Mouse (Mus musculus): ENCODE measurements around the gene Rassf1. TPM values are rescaled to one million over a fixed set of nuclear protein-coding genes. Genes with fewer than 3 reads are reported as not detected.

The Rassf1 gene
- 32.9 and 34.1 TPM in 2 replicates for polyA plus RNA-seq (2015; fragmentation: Nextera tagmentation; extraction: Ambion mirVana)

GRCm38 (mm10) chr9:107551117-107551889 is at the start of gene Rassf1:
TSS of gene Rassf1 (plus strand) at chr9:107551555.

GRCm38 (mm10) chr9:107533791-107534407 is 17.5 kb upstream of the Rassf1 start, which contains the start of gene Tmem115:
TSS of gene Tmem115 (plus strand) at chr9:107533945.

GRCm38 (mm10) chr9:107541474-107542351 is 9.6 kb upstream of the Rassf1 start, which contains the start of the genes Cyb561d2 and Nprl2:
TSS of gene Cyb561d2 (minus strand) at chr9:107542193.
TSS of gene Nprl2 (plus strand) at chr9:107542226.

GRCm38 (mm10) chr9:107547026-107547425 is 4.3 kb upstream of the Rassf1 start, which contains the start of gene Zmynd10:
TSS of gene Zmynd10 (plus strand) at chr9:107547298.

GRCm38 (mm10) chr9:107563029-107563581 is 11.8 kb downstream of the Rassf1 start, which contains the start of gene Tusc2:
TSS of gene Tusc2 (plus strand) at chr9:107563255.

GRCm38 (mm10) chr9:107567702-107568319 is 16.5 kb downstream of the Rassf1 start, which contains the start of gene Hyal2:
TSS of gene Hyal2 (plus strand) at chr9:107567945.

GRCm38 (mm10) chr9:107576357-107577107 is 25.2 kb downstream of the Rassf1 start, which contains the start of gene Hyal1:
TSS of gene Hyal1 (plus strand) at chr9:107576927.

GRCm38 (mm10) chr9:107578587-107578986 is 27.2 kb downstream of the Rassf1 start, which contains the start of gene Naa80:
TSS of gene Naa80 (plus strand) at chr9:107578887.

GRCm38 (mm10) chr9:107580501-107581317 is 29.4 kb downstream of the Rassf1 start, which contains the start of gene Hyal3:
TSS of gene Hyal3 (plus strand) at chr9:107580818.

GRCm38 (mm10) chr9:107586974-107587832 is 35.8 kb downstream of the Rassf1 start, which contains the start of gene Ifrd2:
TSS of gene Ifrd2 (plus strand) at chr9:107587642.

GRCm38 (mm10) chr9:107608741-107609432 is 57.5 kb downstream of the Rassf1 start, which contains the start of gene Sema3b:
TSS of gene Sema3b (minus strand) at chr9:107609229.

Other genes starting within 250 kb of the Rassf1 start
- gene Hemk1, start 213.2 kb upstream of the Rassf1 start, polyA plus RNA-seq (2015; fragmentation: Nextera tagmentation; extraction: Ambion mirVana) = 3.8 and 3.9 TPM in 2 replicates
- 0.28 TPM in 1 of 2 replicates, not detected in the other for gene 6430571L13Rik, start 211.0 kb upstream of the Rassf1 start, polyA plus RNA-seq (2015; fragmentation: Nextera tagmentation; extraction: Ambion mirVana)
- gene Cacna2d2, start 151.9 kb upstream of the Rassf1 start, polyA plus RNA-seq (2015; fragmentation: Nextera tagmentation; extraction: Ambion mirVana) = 0.20 and 0.23 TPM in 2 replicates
- 18.2 and 21.5 TPM in 2 replicates for gene Tmem115, start 17.6 kb upstream of the Rassf1 start, polyA plus RNA-seq (2015; fragmentation: Nextera tagmentation; extraction: Ambion mirVana)
- 14.9 and 16.8 TPM in 2 replicates for gene Cyb561d2, start 9.4 kb upstream of the Rassf1 start, polyA plus RNA-seq (2015; fragmentation: Nextera tagmentation; extraction: Ambion mirVana)
- gene Nprl2, start 9.3 kb upstream of the Rassf1 start, polyA plus RNA-seq (2015; fragmentation: Nextera tagmentation; extraction: Ambion mirVana) = 12.4 and 12.5 TPM in 2 replicates
- gene Zmynd10, start 4.3 kb upstream of the Rassf1 start, polyA plus RNA-seq (2015; fragmentation: Nextera tagmentation; extraction: Ambion mirVana) = not detected in 2 replicates
- gene Tusc2, start 11.7 kb downstream of the Rassf1 start, polyA plus RNA-seq (2015; fragmentation: Nextera tagmentation; extraction: Ambion mirVana) = 38.6 and 39.5 TPM in 2 replicates
- gene Hyal2, start 16.4 kb downstream of the Rassf1 start, polyA plus RNA-seq (2015; fragmentation: Nextera tagmentation; extraction: Ambion mirVana) = 28.4 and 28.8 TPM in 2 replicates
- gene Hyal1, start 25.4 kb downstream of the Rassf1 start, polyA plus RNA-seq (2015; fragmentation: Nextera tagmentation; extraction: Ambion mirVana) = 6.8 and 6.9 TPM in 2 replicates
- 18.5 and 20.0 TPM in 2 replicates for gene Naa80, start 27.3 kb downstream of the Rassf1 start, polyA plus RNA-seq (2015; fragmentation: Nextera tagmentation; extraction: Ambion mirVana)
- 1.8 and 2.4 TPM in 2 replicates for gene Hyal3, start 29.3 kb downstream of the Rassf1 start, polyA plus RNA-seq (2015; fragmentation: Nextera tagmentation; extraction: Ambion mirVana)
- 146 and 158 TPM in 2 replicates for gene Ifrd2, start 36.1 kb downstream of the Rassf1 start, polyA plus RNA-seq (2015; fragmentation: Nextera tagmentation; extraction: Ambion mirVana)
- gene Sema3b, start 57.7 kb downstream of the Rassf1 start, polyA plus RNA-seq (2015; fragmentation: Nextera tagmentation; extraction: Ambion mirVana) = 1.2 TPM in 2 replicates
- gene Gnai2, start 83.8 kb downstream of the Rassf1 start, polyA plus RNA-seq (2015; fragmentation: Nextera tagmentation; extraction: Ambion mirVana) = 287 and 324 TPM in 2 replicates
- 0.54 and 0.63 TPM in 2 replicates for gene Slc38a3, start 118.0 kb downstream of the Rassf1 start, polyA plus RNA-seq (2015; fragmentation: Nextera tagmentation; extraction: Ambion mirVana)
- 1.5 and 2.1 TPM in 2 replicates for gene Gnat1, start 128.2 kb downstream of the Rassf1 start, polyA plus RNA-seq (2015; fragmentation: Nextera tagmentation; extraction: Ambion mirVana)
- gene Sema3f, start 158.9 kb downstream of the Rassf1 start, polyA plus RNA-seq (2015; fragmentation: Nextera tagmentation; extraction: Ambion mirVana) = 4.4 and 6.3 TPM in 2 replicates
- gene Rbm5, start 219.4 kb downstream of the Rassf1 start, polyA plus RNA-seq (2015; fragmentation: Nextera tagmentation; extraction: Ambion mirVana) = 86.8 and 98.0 TPM in 2 replicates

Measured in spleen, postnatal 0 days (tissue).